Mouse (Mus musculus) megakaryocyte, embryonic 14.5 days (primary cell): ENCODE data around the gene Otud1. TPM values are rescaled to one million over a fixed set of nuclear protein-coding genes. Genes with fewer than 3 reads are reported as not detected.

Experiments
- H3K27me3 ChIP-seq: replicated peaks from 2 replicates; pipeline ENCODE3; 2012; ENCODE audit warnings: inconsistent platforms
- H3K36me3 ChIP-seq: replicated peaks from 2 replicates; pipeline ENCODE3; 2012; ENCODE audit warnings: low read length, inconsistent platforms, mixed read lengths
- H3K4me1 ChIP-seq: 2 replicates; pipeline ENCODE4 v1.6.1; 2012; ENCODE audit warnings: inconsistent platforms
- H3K4me3 ChIP-seq: replicated peaks from 2 replicates; pipeline ENCODE3; 2012; ENCODE audit warnings: moderate library complexity, mild to moderate bottlenecking, inconsistent platforms
- H3K9me3 ChIP-seq: 2 replicates; pipeline ENCODE4 v1.6.1; 2012; ENCODE audit warnings: inconsistent platforms
- FLI1 ChIP-seq: IDR thresholded peaks from 2 replicates; pipeline ENCODE4 v1.6.1; 2012; ENCODE audit warnings: low read length, inconsistent platforms, mixed read lengths
- GATA1 ChIP-seq: IDR thresholded peaks from 3 replicates; pipeline ENCODE4 v1.6.1; 2012; ENCODE audit warnings: mixed read lengths, low read length, inconsistent platforms, borderline replicate concordance
- polyA plus RNA-seq: library from polyadenylated mRNA; stranded (reverse); fragments of >175 nt; gene quantifications from 2 replicates; pipeline ENCODE4 v1.2.3, GENCODE M21; 2012; ENCODE audit warnings: low replicate concordance; ENCODE audit not compliant: insufficient read depth

Otud1 gene
- polyA plus RNA-seq, 1 experiment, result 0.66 TPM

GRCm38 (mm10) chr2:19704272-19704671 lies 46.7 kb downstream of the Otud1 start:
- H3K36me3 ChIP-seq, result no peaks in the 10 kb centered on the region
- no peaks in the 10 kb centered on the region for H3K4me1 ChIP-seq
- H3K27me3 ChIP-seq, result no peaks in the 10 kb centered on the region
- 0 out of 2 replicates have a peak, but pooled peaks cover 2% of the 10 kb centered on the region for H3K9me3 ChIP-seq
- no peak overlapping the region for H3K4me3 ChIP-seq
- TF ChIP-seq GATA1 (no peak), FLI1 (no peak)

GRCm38 (mm10) chr2:19706886-19707285 lies 49.3 kb downstream of the Otud1 start:
- Histone ChIP-seq H3K9me3 (0 out of 2 replicates have a peak, but pooled peaks cover 2% of the 10 kb centered on the region), H3K36me3 (no peaks in the 10 kb centered on the region), H3K4me3 (no peak overlapping the region), H3K27me3 (no peaks in the 10 kb centered on the region), H3K4me1 (no peaks in the 10 kb centered on the region)
- no peak for TF ChIP-seq GATA1
- TF ChIP-seq FLI1, result no peak

Other genes with a start within 250 kb of the Otud1 start
- not detected in 2 replicates for gene Ptf1a, start 212.1 kb upstream of the Otud1 start, polyA plus RNA-seq
- not detected in 2 replicates for gene 4921504E06Rik, start 103.8 kb upstream of the Otud1 start, polyA plus RNA-seq